Mouse (Mus musculus) heart, postnatal 0 days (tissue): ENCODE data around the gene Cfap44. TPM values are rescaled to one million over a fixed set of nuclear protein-coding genes. Genes with fewer than 3 reads are reported as not detected.
A peak's percentile ranks its signal among the peaks of the same experiment; 100 is the strongest.

Source experiments
- ATAC-seq: fragments of 200-750 bp; cut with Nextera tagmentation; 2 replicates; pipeline ENCODE4 v1.8.0; 2017; ENCODE audit warnings: low read depth, moderate number of reproducible peaks, moderate library complexity; ENCODE audit not compliant: insufficient read depth
- DNase-seq: peaks from one replicate; pipeline ENCODE4 v3.0.0-alpha.2; 2016; ENCODE audit warnings: low spot score
- H3K27ac ChIP-seq: fragments of 300-500 bp; sonication (generic); 2 replicates; pipeline ENCODE4 v1.5.1; 2014; ENCODE audit warnings: low read depth, mild to moderate bottlenecking
- H3K27me3 ChIP-seq: fragments of 300-500 bp; sonication (generic); 2 replicates; pipeline ENCODE4 v1.6.1; 2014; ENCODE audit warnings: low read length, mixed read lengths; ENCODE audit not compliant: control insufficient read depth, insufficient read depth
- H3K36me3 ChIP-seq: fragments of 300-500 bp; sonication (generic); replicated peaks from 2 replicates; pipeline ENCODE4 v1.6.1; 2014; ENCODE audit warnings: low read length, mixed read lengths; ENCODE audit not compliant: control insufficient read depth, insufficient read depth
- H3K4me1 ChIP-seq: fragments of 300-500 bp; sonication (generic); 2 replicates; pipeline ENCODE4 v1.6.1; 2014; ENCODE audit warnings: antibody characterized with exemption; ENCODE audit not compliant: control insufficient read depth, insufficient read depth
- H3K4me2 ChIP-seq: fragments of 300-500 bp; sonication (generic); 2 replicates; pipeline ENCODE4 v1.6.1; 2014; ENCODE audit warnings: low read depth, mild to moderate bottlenecking, low read length, moderate library complexity
- H3K4me3 ChIP-seq: fragments of 300-500 bp; sonication (generic); 2 replicates; pipeline ENCODE4 v1.5.1; 2014; ENCODE audit warnings: low read depth, low read length
- H3K9ac ChIP-seq: fragments of 300-500 bp; sonication (generic); replicated peaks from 2 replicates; pipeline ENCODE4 v1.6.1; 2014; ENCODE audit warnings: low read depth, low read length, mixed read lengths
- H3K9me3 ChIP-seq: fragments of 300-500 bp; sonication (generic); replicated peaks from 2 replicates; pipeline ENCODE4 v1.6.1; 2016; ENCODE audit warnings: low read length; ENCODE audit not compliant: control insufficient read depth
- CTCF ChIP-seq: IDR thresholded peaks from 2 replicates; pipeline ENCODE4 v1.5.1; 2016; ENCODE audit warnings: antibody characterized with exemption, control low read depth, low read depth
- EP300 ChIP-seq: IDR thresholded peaks from 2 replicates; pipeline ENCODE4 v1.6.1; 2016; ENCODE audit warnings: antibody characterized with exemption, low read depth
- whole genome bisulfite sequencing: fragments of 180-500 bp; shearing (Covaris S2); extraction: QIAGEN DNeasy Blood & Tissue Kit; methylation state at CpG from one replicate; pipeline ENCODE4 v1.1.7; 2014; 5-methylcytosine and 5-hydroxymethylcytosine counted together
- polyA plus RNA-seq: library from polyadenylated mRNA; unstranded; fragments of >200 nt; fragmentation: Nextera tagmentation; extraction: Ambion mirVana; gene quantifications from 2 replicates; pipeline ENCODE4 v1.2.1, GENCODE M21; 2015
- total RNA-seq: library from RNA; depleted of rRNA; stranded (reverse); fragments of >200 nt; gene quantifications from 2 replicates; pipeline ENCODE4 v1.2.3, GENCODE M21; 2014; ENCODE audit warnings: low replicate concordance

The Cfap44 gene
- total and polyA plus RNA-seq, 2 experiments from 2014 or later: not detected

- no peak overlapping the region for H3K9ac ChIP-seq
- no peaks in the 10 kb centered on the region for H3K27me3 ChIP-seq
- ATAC-seq: no peak
- DNase-seq: no peak
- no peak overlapping the region for H3K27ac ChIP-seq
- no peak overlapping the region for H3K4me2 ChIP-seq
- no peak for TF ChIP-seq CTCF
- no peak for TF ChIP-seq EP300
- no peaks in the 10 kb centered on the region for H3K4me1 ChIP-seq
- 53% methylated on average over 2 of the region's 2 CpGs for WGBS
- H3K36me3 ChIP-seq: peaks cover 30% of the 10 kb centered on the region
- H3K4me3 ChIP-seq: no peak overlapping the region
- H3K9me3 ChIP-seq: no peaks in the 10 kb centered on the region
Observed at GRCm38 (mm10) chr16:44383549-44383948, 11.0 kb upstream of the Cfap44 start.

GRCm38 (mm10) chr16:44384251-44384650, 10.3 kb upstream of the Cfap44 start:
- Histone ChIP-seq H3K4me3 (no peak overlapping the region), H3K9me3 (no peaks in the 10 kb centered on the region), H3K27ac (no peak overlapping the region), H3K27me3 (no peaks in the 10 kb centered on the region), H3K9ac (no peak overlapping the region), H3K4me1 (no peaks in the 10 kb centered on the region), H3K4me2 (no peak overlapping the region), H3K36me3 (peaks cover 32% of the 10 kb centered on the region)
- ATAC-seq (no peak), DNase-seq (no peak)
- WGBS: 59% methylated on average over 1 of the region's 1 CpGs
- TF ChIP-seq EP300: no peak
- no peak for TF ChIP-seq CTCF

- 34% methylated on average over 9 of the region's 9 CpGs for WGBS
- Histone ChIP-seq H3K4me1 (no peaks in the 10 kb centered on the region), H3K4me2 (no peak overlapping the region), H3K36me3 (peaks cover 17% of the 10 kb centered on the region), H3K9me3 (no peaks in the 10 kb centered on the region), H3K27ac (no peak overlapping the region), H3K9ac (no peak overlapping the region), H3K4me3 (no peak overlapping the region), H3K27me3 (no peaks in the 10 kb centered on the region)
- ATAC-seq (peak; percentile 31; the same call in 1 of the 2 replicates), DNase-seq (peak; percentile 62)
- no peak for TF ChIP-seq EP300
- peak; percentile 65 for TF ChIP-seq CTCF
Observed at GRCm38 (mm10) chr16:44391877-44392548, 2.6 kb upstream of the Cfap44 start.

GRCm38 (mm10) chr16:44404933-44405332, 10.3 kb downstream of the Cfap44 start:
- Histone ChIP-seq H3K4me3 (no peak overlapping the region), H3K4me2 (no peak overlapping the region), H3K9me3 (no peaks in the 10 kb centered on the region), H3K27ac (no peak overlapping the region), H3K9ac (no peak overlapping the region), H3K27me3 (no peaks in the 10 kb centered on the region), H3K36me3 (no peaks in the 10 kb centered on the region), H3K4me1 (no peaks in the 10 kb centered on the region)
- WGBS: 91% methylated on average over 5 of the region's 5 CpGs
- TF ChIP-seq EP300: no peak
- TF ChIP-seq CTCF: no peak
- DNase-seq: no peak
- no peak for ATAC-seq

- no peaks in the 10 kb centered on the region for H3K4me1 ChIP-seq
- no peaks in the 10 kb centered on the region for H3K9me3 ChIP-seq
- no peak overlapping the region for H3K4me3 ChIP-seq
- 60% methylated on average over 5 of the region's 5 CpGs for WGBS
- H3K27me3 ChIP-seq: no peaks in the 10 kb centered on the region
- DNase-seq (no peak), ATAC-seq (no peak)
- no peak overlapping the region for H3K27ac ChIP-seq
- no peak overlapping the region for H3K4me2 ChIP-seq
- H3K9ac ChIP-seq: no peak overlapping the region
- H3K36me3 ChIP-seq: no peaks in the 10 kb centered on the region
- no peak for TF ChIP-seq EP300
Observed at GRCm38 (mm10) chr16:44407211-44407610, 12.6 kb downstream of the Cfap44 start.

GRCm38 (mm10) chr16:44408290-44408689, 13.7 kb downstream of the Cfap44 start:
- DNase-seq (no peak), ATAC-seq (no peak)
- WGBS: 82% methylated on average over 2 of the region's 2 CpGs
- Histone ChIP-seq H3K36me3 (no peaks in the 10 kb centered on the region), H3K4me2 (no peak overlapping the region), H3K4me3 (no peak overlapping the region), H3K27ac (no peak overlapping the region), H3K9ac (no peak overlapping the region), H3K27me3 (no peaks in the 10 kb centered on the region), H3K4me1 (no peaks in the 10 kb centered on the region), H3K9me3 (no peaks in the 10 kb centered on the region)
- TF ChIP-seq EP300 (no peak), CTCF (no peak)
